Mouse (Mus musculus): ENCODE data around the gene Plscr2.

GRCm38 (mm10) chr9:92270927-92271326 is 4.5 kb upstream of the Plscr2 start:
- no peak for TF ChIP-seq CTCF (IDR thresholded peaks at IDR 0.05; ENCODE audit: insufficient read depth, low read length)
- no peak for TF ChIP-seq POLR2A (IDR thresholded peaks at IDR 0.05; ENCODE audit: borderline replicate concordance, extremely low read depth, low read depth, low read length)

Data from lung, adult 2 months (tissue).